In genomic region chr17:43500513-43500912, GRCm38 (mm10) we compare ENCODE assay signal across 17 mouse cellular contexts. TPM values are rescaled to one million over a fixed set of nuclear protein-coding genes. Genes with fewer than 3 reads are reported as not detected.
"Had no signal": no experiment of that assay in that cellular context is flagged by ENCODE, and none has a peak within 500 bp of the region (broad histone marks: within the 10 kb centered on the region; RNA-seq: fewer than 3 reads in every experiment).

No protein-coding gene starts in this region.

- H3K36me3 ChIP-seq: hindbrain, embryonic 13.5 days; limb, embryonic 12.5 days; liver, embryonic 13.5 days; lung, embryonic 15.5 days; midbrain, embryonic 12.5 days had no signal

- H3K9me3 ChIP-seq: hindbrain, embryonic 13.5 days; limb, embryonic 12.5 days; liver, embryonic 13.5 days; lung, embryonic 15.5 days; megakaryocyte, embryonic 14.5 days; midbrain, embryonic 12.5 days had no signal

- H3K27me3 ChIP-seq: hindbrain, embryonic 13.5 days; limb, embryonic 12.5 days; liver, embryonic 13.5 days; lung, embryonic 15.5 days; megakaryocyte, embryonic 14.5 days; midbrain, embryonic 12.5 days had no signal

- H3K4me2 ChIP-seq: hindbrain, embryonic 13.5 days; limb, embryonic 12.5 days; liver, embryonic 13.5 days; lung, embryonic 15.5 days; midbrain, embryonic 12.5 days had no signal

- H3K4me1 ChIP-seq: hindbrain, embryonic 13.5 days; limb, embryonic 12.5 days; liver, embryonic 13.5 days; lung, embryonic 15.5 days; megakaryocyte, embryonic 14.5 days; midbrain, embryonic 12.5 days had no signal

- ATAC-seq: hindbrain, postnatal 0 days; liver, postnatal 0 days; midbrain, embryonic 16.5 days had no signal

- H3K9ac ChIP-seq: hindbrain, embryonic 13.5 days; limb, embryonic 12.5 days; liver, embryonic 13.5 days; liver, postnatal 0 days; lung, embryonic 15.5 days; midbrain, embryonic 12.5 days had no signal

- H3K27ac ChIP-seq: hindbrain, embryonic 13.5 days; hindbrain, postnatal 0 days; limb, embryonic 12.5 days; liver, embryonic 13.5 days; lung, embryonic 15.5 days; macrophage; midbrain, embryonic 12.5 days; stomach, postnatal 0 days had no signal

- DNase-seq: layer of hippocampus, adult 9-11 months; layer of hippocampus, postnatal 36 days; liver; liver, embryonic 13.5 days; liver, postnatal 0 days; lung, postnatal 14 days; right cerebral cortex, adult 18-20 months; thymus, postnatal 14 days had no signal

- H3K4me3 ChIP-seq: hindbrain, embryonic 13.5 days; limb, embryonic 12.5 days; liver, embryonic 13.5 days; lung, embryonic 15.5 days; megakaryocyte, embryonic 14.5 days; midbrain, embryonic 12.5 days had no signal

RNA-seq across cellular contexts. Expression of gene Mep1a, which starts 2.1 kb away (rescaled TPM):
- polyA plus RNA-seq: hindbrain, embryonic 13.5 days; limb, embryonic 12.5 days; liver, embryonic 13.5 days; lung, embryonic 15.5 days; macrophage; midbrain, embryonic 12.5 days; midbrain, embryonic 16.5 days had no signal

RNA-seq across cellular contexts. Expression of gene Ankrd66, which starts 42.9 kb away (rescaled TPM):
- polyA plus RNA-seq: limb, embryonic 12.5 days; liver, embryonic 13.5 days; midbrain, embryonic 12.5 days; stomach, postnatal 0 days had no signal
